Mouse (Mus musculus) E14TG2a.4 (cell line): Measurements from ENCODE around the gene Vsnl1.

Experiments used
- CTCF ChIP-seq: conservative IDR thresholded peaks from 2 replicates; pipeline ENCODE4 v1.5.1; 2014; ENCODE audit warnings: low read length
- POU5F1 ChIP-seq: IDR thresholded peaks from 2 replicates; pipeline ENCODE4 v1.6.1; 2014; ENCODE audit warnings: low read length, borderline replicate concordance

- TF ChIP-seq CTCF (no peak), POU5F1 (no peak)
These were observed 37.6 kb downstream of the Vsnl1 start for GRCm38 (mm10) chr12:11398791-11399190.
